Mouse (Mus musculus) stomach, postnatal 0 days (tissue): ENCODE results near the gene Unkl.

Source experiments
- CTCF ChIP-seq: IDR thresholded peaks from 2 replicates; pipeline ENCODE4 v1.5.1; 2016; ENCODE audit warnings: antibody characterized with exemption, low read depth, mild to moderate bottlenecking, moderate library complexity
- EP300 ChIP-seq: optimal IDR thresholded peaks from 2 replicates; pipeline ENCODE3; 2016; ENCODE audit warnings: antibody characterized with exemption

GRCm38 (mm10) chr17:25252643-25253042 is 64.4 kb downstream of the Unkl start:
- no peak for TF ChIP-seq EP300
- TF ChIP-seq CTCF: no peak
